Mouse (Mus musculus): ENCODE measurements around the gene Igsf11. TPM values are rescaled to one million over a fixed set of nuclear protein-coding genes. Genes with fewer than 3 reads are reported as not detected.

Gene Igsf11
- polyA plus RNA-seq, 1 experiment from 2014 or later = 2.0 TPM

- Histone ChIP-seq H3K4me3 (ENCODE audit: low read length) (no peak overlapping the region), H3K27ac (ENCODE audit: low read depth, low read length) (no peak overlapping the region), H3K9ac (ENCODE audit: low read depth, low read length) (no peak overlapping the region), H3K9me3 (ENCODE audit: control insufficient read depth, low read length) (no peaks in the 10 kb centered on the region), H3K27me3 (ENCODE audit: control insufficient read depth, insufficient read depth, low read length) (no peaks in the 10 kb centered on the region), H3K4me1 (ENCODE audit: control insufficient read depth, insufficient read depth, low read length) (no peaks in the 10 kb centered on the region), H3K4me2 (replicated peaks; ENCODE audit: low read depth, low read length) (no peak overlapping the region), H3K36me3 (ENCODE audit: control insufficient read depth, insufficient read depth, low read length) (no peaks in the 10 kb centered on the region)
- 85% methylated on average over 2 of the region's 2 CpGs for WGBS
- no peak for ATAC-seq (ENCODE audit: low FRiP score, low TSS enrichment)
Observed at GRCm38 (mm10) chr16:38918121-38918520, 25.6 kb downstream of the Igsf11 start.

DNA sequence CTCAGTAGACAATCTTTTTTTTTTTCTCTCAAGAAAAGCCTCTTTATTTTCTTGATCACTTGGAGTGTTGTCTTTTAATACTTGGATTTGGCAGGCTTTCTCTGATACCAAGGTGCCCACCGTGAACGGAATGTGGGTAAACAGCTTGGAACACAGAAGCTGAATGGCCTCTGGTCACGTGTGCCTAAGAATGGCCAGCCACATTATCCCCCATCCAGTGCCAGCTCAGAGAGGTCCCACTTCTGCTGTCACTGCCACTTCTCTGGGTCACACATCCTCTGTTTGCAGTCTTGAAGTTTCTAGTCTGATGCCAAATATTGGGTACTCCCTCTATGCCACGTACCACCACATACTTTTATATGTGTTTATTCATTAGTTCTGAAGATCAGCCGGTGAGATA lies 28.0 kb downstream of the Igsf11 start:
- Histone ChIP-seq H3K4me3 (ENCODE audit: low read length) (no peak overlapping the region), H3K9me3 (ENCODE audit: control insufficient read depth, low read length) (no peaks in the 10 kb centered on the region), H3K36me3 (ENCODE audit: control insufficient read depth, insufficient read depth, low read length) (no peaks in the 10 kb centered on the region), H3K9ac (ENCODE audit: low read depth, low read length) (no peak overlapping the region), H3K27me3 (ENCODE audit: control insufficient read depth, insufficient read depth, low read length) (no peaks in the 10 kb centered on the region), H3K4me1 (ENCODE audit: control insufficient read depth, insufficient read depth, low read length) (no peaks in the 10 kb centered on the region), H3K27ac (ENCODE audit: low read depth, low read length) (no peak overlapping the region), H3K4me2 (replicated peaks; ENCODE audit: low read depth, low read length) (no peak overlapping the region)
- 86% methylated on average over 5 of the region's 5 CpGs for WGBS
- no peak for ATAC-seq (ENCODE audit: low FRiP score, low TSS enrichment)

- no peaks in the 10 kb centered on the region for H3K9me3 ChIP-seq (ENCODE audit: control insufficient read depth, low read length)
- no peak overlapping the region for H3K4me3 ChIP-seq (ENCODE audit: low read length)
- no peak for ATAC-seq (ENCODE audit: low FRiP score, low TSS enrichment)
- no peak overlapping the region for H3K27ac ChIP-seq (ENCODE audit: low read depth, low read length)
- WGBS = 71% methylated on average over 13 of the region's 13 CpGs
- H3K4me2 ChIP-seq (replicated peaks; ENCODE audit: low read depth, low read length) = no peak overlapping the region
- H3K27me3 ChIP-seq (ENCODE audit: control insufficient read depth, insufficient read depth, low read length) = no peaks in the 10 kb centered on the region
- H3K9ac ChIP-seq (ENCODE audit: low read depth, low read length) = no peak overlapping the region
- no peaks in the 10 kb centered on the region for H3K36me3 ChIP-seq (ENCODE audit: control insufficient read depth, insufficient read depth, low read length)
- H3K4me1 ChIP-seq (ENCODE audit: control insufficient read depth, insufficient read depth, low read length) = no peaks in the 10 kb centered on the region
Observed at GRCm38 (mm10) chr16:38924940-38925339, 32.5 kb downstream of the Igsf11 start.

DNA sequence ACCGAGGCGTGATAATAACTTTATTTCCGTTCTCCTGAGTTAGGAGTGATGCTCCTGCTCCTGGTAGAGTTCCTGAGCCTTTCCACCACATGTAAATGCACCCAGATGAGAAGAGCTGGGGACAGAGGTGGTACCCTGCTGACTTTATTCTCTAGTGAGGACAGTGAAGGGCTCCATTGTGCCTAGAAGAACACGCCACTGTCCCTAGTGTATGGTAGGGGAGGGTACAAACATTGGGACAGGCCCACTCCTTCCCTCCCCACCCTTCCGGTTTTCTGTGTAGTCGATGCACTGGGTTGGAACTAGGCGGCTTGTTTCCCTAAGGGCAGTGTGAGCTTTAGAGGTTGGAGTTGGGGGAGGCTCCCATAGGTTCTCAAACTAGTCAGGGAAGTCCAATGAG lies 36.3 kb downstream of the Igsf11 start:
- ATAC-seq (ENCODE audit: low FRiP score, low TSS enrichment) = no peak
- no peaks in the 10 kb centered on the region for H3K36me3 ChIP-seq (ENCODE audit: control insufficient read depth, insufficient read depth, low read length)
- H3K4me1 ChIP-seq (ENCODE audit: control insufficient read depth, insufficient read depth, low read length) = no peaks in the 10 kb centered on the region
- H3K27me3 ChIP-seq (ENCODE audit: control insufficient read depth, insufficient read depth, low read length) = no peaks in the 10 kb centered on the region
- H3K9ac ChIP-seq (ENCODE audit: low read depth, low read length) = no peak overlapping the region
- H3K27ac ChIP-seq (ENCODE audit: low read depth, low read length) = no peak overlapping the region
- H3K9me3 ChIP-seq (ENCODE audit: control insufficient read depth, low read length) = no peaks in the 10 kb centered on the region
- no peak overlapping the region for H3K4me3 ChIP-seq (ENCODE audit: low read length)
- WGBS = 87% methylated on average over 7 of the region's 7 CpGs
- no peak overlapping the region for H3K4me2 ChIP-seq (replicated peaks; ENCODE audit: low read depth, low read length)

DNA sequence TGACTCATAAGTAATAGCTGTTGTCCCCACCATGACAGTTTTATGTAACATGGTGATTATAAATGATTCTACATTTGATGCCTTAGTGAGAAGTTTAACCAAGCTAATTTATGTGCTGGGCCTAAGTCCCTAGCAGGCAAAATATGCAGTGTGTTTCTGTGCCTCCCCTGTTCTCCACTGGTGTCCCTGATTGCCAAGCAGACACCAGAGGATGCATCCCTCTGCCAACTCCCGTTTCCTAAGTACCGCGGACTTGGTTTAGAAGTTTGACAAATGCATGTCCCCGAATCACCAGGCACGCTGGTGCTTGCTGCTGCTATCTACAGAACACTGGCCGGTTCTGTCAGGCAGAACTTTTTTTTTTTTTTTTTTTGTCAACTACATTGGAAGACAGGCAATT lies 39.0 kb downstream of the Igsf11 start:
- ATAC-seq (ENCODE audit: low FRiP score, low TSS enrichment) = no peak
- 74% methylated on average over 6 of the region's 6 CpGs for WGBS
- H3K9ac ChIP-seq (ENCODE audit: low read depth, low read length) = no peak overlapping the region
- H3K36me3 ChIP-seq (ENCODE audit: control insufficient read depth, insufficient read depth, low read length) = no peaks in the 10 kb centered on the region
- H3K9me3 ChIP-seq (ENCODE audit: control insufficient read depth, low read length) = no peaks in the 10 kb centered on the region
- H3K4me2 ChIP-seq (replicated peaks; ENCODE audit: low read depth, low read length) = no peak overlapping the region
- no peaks in the 10 kb centered on the region for H3K27me3 ChIP-seq (ENCODE audit: control insufficient read depth, insufficient read depth, low read length)
- H3K27ac ChIP-seq (ENCODE audit: low read depth, low read length) = no peak overlapping the region
- no peaks in the 10 kb centered on the region for H3K4me1 ChIP-seq (ENCODE audit: control insufficient read depth, insufficient read depth, low read length)
- no peak overlapping the region for H3K4me3 ChIP-seq (ENCODE audit: low read length)

DNA sequence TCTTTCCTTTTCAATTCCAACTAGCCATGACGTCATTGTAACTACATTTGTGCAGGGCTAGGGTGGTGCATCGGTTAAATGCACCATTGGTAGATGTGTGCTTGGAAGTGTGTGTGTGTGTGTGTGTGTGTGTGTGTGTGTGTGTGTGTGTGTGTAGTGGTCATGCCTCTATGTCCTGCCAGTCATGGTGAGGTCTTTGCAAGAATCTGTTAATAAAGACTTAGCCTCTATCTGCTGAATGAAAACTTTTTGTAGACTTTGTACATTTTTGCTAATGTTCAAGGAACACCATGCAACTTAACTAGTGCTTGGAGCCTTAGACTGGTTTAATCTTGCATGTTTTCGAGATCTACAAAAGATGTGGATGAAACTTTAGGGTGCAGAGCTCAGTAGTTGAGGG lies 48.3 kb downstream of the Igsf11 start:
- Histone ChIP-seq H3K4me3 (ENCODE audit: low read length) (no peak overlapping the region), H3K9ac (ENCODE audit: low read depth, low read length) (no peak overlapping the region), H3K9me3 (ENCODE audit: control insufficient read depth, low read length) (no peaks in the 10 kb centered on the region), H3K27ac (ENCODE audit: low read depth, low read length) (no peak overlapping the region), H3K36me3 (ENCODE audit: control insufficient read depth, insufficient read depth, low read length) (no peaks in the 10 kb centered on the region), H3K27me3 (ENCODE audit: control insufficient read depth, insufficient read depth, low read length) (no peaks in the 10 kb centered on the region), H3K4me2 (replicated peaks; ENCODE audit: low read depth, low read length) (no peak overlapping the region), H3K4me1 (ENCODE audit: control insufficient read depth, insufficient read depth, low read length) (no peaks in the 10 kb centered on the region)
- WGBS = 94% methylated on average over 3 of the region's 3 CpGs
- ATAC-seq (ENCODE audit: low FRiP score, low TSS enrichment) = no peak

- Histone ChIP-seq H3K4me2 (replicated peaks; ENCODE audit: low read depth, low read length) (no peak overlapping the region), H3K27ac (ENCODE audit: low read depth, low read length) (no peak overlapping the region), H3K4me1 (ENCODE audit: control insufficient read depth, insufficient read depth, low read length) (no peaks in the 10 kb centered on the region), H3K4me3 (ENCODE audit: low read length) (no peak overlapping the region), H3K27me3 (ENCODE audit: control insufficient read depth, insufficient read depth, low read length) (no peaks in the 10 kb centered on the region), H3K9me3 (ENCODE audit: control insufficient read depth, low read length) (no peaks in the 10 kb centered on the region), H3K9ac (ENCODE audit: low read depth, low read length) (no peak overlapping the region), H3K36me3 (ENCODE audit: control insufficient read depth, insufficient read depth, low read length) (no peaks in the 10 kb centered on the region)
- WGBS = 77% methylated on average over 6 of the region's 6 CpGs
- no peak for ATAC-seq (ENCODE audit: low FRiP score, low TSS enrichment)
Observed at GRCm38 (mm10) chr16:38941275-38941674, 48.8 kb downstream of the Igsf11 start.

DNA sequence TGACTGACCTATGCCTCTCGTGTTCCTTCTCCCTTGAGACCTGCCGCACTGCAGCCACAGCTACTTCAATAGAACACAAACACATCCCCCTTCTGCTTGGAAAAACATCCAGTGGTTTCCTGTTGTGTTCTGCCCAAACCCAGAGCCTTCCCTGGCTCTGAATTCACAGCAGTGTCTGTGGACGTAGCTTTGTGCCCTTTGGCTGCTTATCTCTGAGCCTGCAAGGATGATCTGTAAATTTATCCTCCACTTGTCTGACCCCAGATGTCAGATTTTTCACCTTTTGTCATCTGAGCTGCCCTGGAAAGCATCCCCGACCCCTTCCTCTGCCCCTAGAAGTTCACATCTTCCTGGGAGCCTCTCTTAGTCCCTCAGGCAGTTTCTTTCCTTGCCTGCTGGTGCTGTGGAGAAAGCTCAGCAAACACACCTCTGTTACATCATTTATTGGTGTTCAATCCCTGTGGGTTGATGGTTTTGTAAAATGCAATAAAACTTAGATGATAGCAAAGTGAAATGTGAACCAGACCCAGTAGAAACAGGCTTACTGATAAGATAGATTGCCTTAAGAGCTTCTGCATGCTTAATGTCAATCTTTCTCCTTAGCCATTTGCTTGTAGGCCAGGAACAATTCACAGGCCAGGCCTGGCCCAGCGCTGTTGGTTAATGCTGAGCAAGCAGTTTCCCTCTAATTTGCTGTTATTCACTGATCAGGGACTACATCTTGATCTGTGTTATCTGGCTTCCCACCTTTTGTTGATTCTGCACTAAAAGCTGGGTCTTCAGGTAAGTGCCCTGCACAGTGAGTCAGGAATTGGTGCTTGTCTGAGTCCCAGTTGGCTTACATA lies 51.5 kb downstream of the Igsf11 start:
- Histone ChIP-seq H3K9ac (ENCODE audit: low read depth, low read length) (no peak overlapping the region), H3K4me1 (ENCODE audit: control insufficient read depth, insufficient read depth, low read length) (0 out of 2 replicates have a peak, but pooled peaks cover 4% of the 10 kb centered on the region), H3K36me3 (ENCODE audit: control insufficient read depth, insufficient read depth, low read length) (no peaks in the 10 kb centered on the region), H3K9me3 (ENCODE audit: control insufficient read depth, low read length) (no peaks in the 10 kb centered on the region), H3K27ac (ENCODE audit: low read depth, low read length) (no peak overlapping the region), H3K27me3 (ENCODE audit: control insufficient read depth, insufficient read depth, low read length) (no peaks in the 10 kb centered on the region), H3K4me2 (replicated peaks; ENCODE audit: low read depth, low read length) (no peak overlapping the region), H3K4me3 (ENCODE audit: low read length) (no peak overlapping the region)
- no peak for ATAC-seq (ENCODE audit: low FRiP score, low TSS enrichment)
- WGBS = 21% methylated on average over 5 of the region's 5 CpGs

DNA sequence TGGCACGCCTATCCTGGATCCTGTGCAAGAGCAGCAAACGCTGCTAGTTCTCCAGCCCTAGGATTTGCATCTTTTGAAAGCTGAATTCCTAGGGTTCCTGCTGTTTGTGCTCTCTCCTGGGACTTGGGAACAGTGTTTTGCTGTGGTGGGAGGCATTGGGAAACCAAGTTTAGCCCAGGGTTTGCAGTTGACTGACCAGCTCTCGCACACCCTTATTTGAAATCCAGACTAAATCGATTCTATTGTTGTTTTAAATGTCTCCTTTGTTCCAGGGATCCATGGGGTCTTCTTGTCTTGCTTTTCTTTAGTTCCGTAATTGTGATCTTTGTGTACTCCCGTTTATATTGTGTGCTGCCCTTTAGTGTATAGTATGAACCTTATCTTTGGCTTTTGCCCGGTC lies 52.6 kb downstream of the Igsf11 start:
- H3K4me1 ChIP-seq (ENCODE audit: control insufficient read depth, insufficient read depth, low read length) = 0 out of 2 replicates have a peak, but pooled peaks cover 4% of the 10 kb centered on the region
- no peak overlapping the region for H3K27ac ChIP-seq (ENCODE audit: low read depth, low read length)
- 83% methylated on average over 7 of the region's 7 CpGs for WGBS
- H3K27me3 ChIP-seq (ENCODE audit: control insufficient read depth, insufficient read depth, low read length) = no peaks in the 10 kb centered on the region
- no peaks in the 10 kb centered on the region for H3K9me3 ChIP-seq (ENCODE audit: control insufficient read depth, low read length)
- no peak overlapping the region for H3K9ac ChIP-seq (ENCODE audit: low read depth, low read length)
- ATAC-seq (ENCODE audit: low FRiP score, low TSS enrichment) = no peak
- H3K4me3 ChIP-seq (ENCODE audit: low read length) = no peak overlapping the region
- H3K4me2 ChIP-seq (replicated peaks; ENCODE audit: low read depth, low read length) = no peak overlapping the region
- no peaks in the 10 kb centered on the region for H3K36me3 ChIP-seq (ENCODE audit: control insufficient read depth, insufficient read depth, low read length)
